Mouse (Mus musculus) G1E (cell line): ENCODE measurements around the gene Nxpe5.
A peak's percentile ranks its signal among the peaks of the same experiment; 100 is the strongest.

Experiments
- CTCF ChIP-seq: IDR thresholded peaks from 2 replicates; pipeline ENCODE4 v1.5.1; 2012; ENCODE audit warnings: low read depth, low read length, inconsistent platforms, mixed read lengths
- GATA1 ChIP-seq: IDR thresholded peaks from 2 replicates; pipeline ENCODE4 v1.6.1; 2012; ENCODE audit warnings: borderline replicate concordance, low read length, inconsistent platforms, mixed read lengths

DNA sequence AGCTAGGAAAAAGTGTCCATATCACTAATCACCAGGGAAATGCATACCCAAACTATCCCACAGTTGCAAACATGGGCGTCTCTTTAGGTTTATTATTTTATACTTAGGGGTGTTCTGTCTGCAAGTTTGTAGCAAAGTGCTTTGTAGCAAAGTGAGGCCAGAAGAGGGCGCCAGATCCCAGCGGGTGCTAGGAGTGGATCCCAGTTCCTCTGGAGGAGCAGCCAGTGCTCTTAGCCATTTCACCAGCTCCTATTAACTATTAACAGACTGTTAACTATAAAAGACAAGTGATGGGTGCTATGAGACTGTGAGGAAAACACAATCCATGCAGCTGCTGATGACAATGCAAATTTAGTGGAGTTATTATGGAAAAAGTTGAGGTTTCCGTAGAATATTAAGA lies 3.6 kb upstream of the Nxpe5 start:
- peak; percentile 78 for TF ChIP-seq CTCF
- TF ChIP-seq GATA1: no peak
